Mouse (Mus musculus): ENCODE data around the gene Farp2. TPM values are rescaled to one million over a fixed set of nuclear protein-coding genes. Genes with fewer than 3 reads are reported as not detected.

The Farp2 gene
- total RNA-seq, 1 experiment, result 2.8 TPM

DNA sequence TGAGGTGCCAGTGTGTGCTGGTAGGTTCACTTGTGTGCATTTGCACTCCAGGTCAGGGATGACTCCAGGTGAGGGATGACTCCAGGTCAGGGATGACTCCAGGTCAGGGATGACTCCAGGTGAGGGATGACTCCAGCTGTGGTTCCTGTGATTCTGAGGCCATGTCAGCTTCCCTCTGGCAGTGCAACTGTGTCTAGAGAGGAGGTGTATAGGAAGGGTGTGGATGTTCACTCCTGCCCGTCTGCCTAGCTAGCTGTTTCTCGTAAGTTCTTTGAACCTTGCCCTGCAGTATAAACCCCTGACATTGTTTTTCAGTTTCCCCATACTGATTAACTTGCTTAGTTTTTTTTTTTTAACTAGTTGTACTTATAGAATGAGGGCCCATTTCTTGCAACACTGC, 9.6 kb downstream of the Farp2 start:
- no peak for TF ChIP-seq ZNF384 (IDR thresholded peaks at IDR 0.05; ENCODE audit: low read depth, low read length)
- no peak for TF ChIP-seq HCFC1 (IDR thresholded peaks at IDR 0.05; ENCODE audit: borderline replicate concordance, insufficient read depth, low read length)
- no peak for TF ChIP-seq MAFK (IDR thresholded peaks at IDR 0.05; ENCODE audit: insufficient read depth, low read depth, low read length)
- no peak for TF ChIP-seq CHD2 (IDR thresholded peaks at IDR 0.05; ENCODE audit: low read depth, low read length)
- TF ChIP-seq ZC3H11A (IDR thresholded peaks at IDR 0.05; ENCODE audit: borderline replicate concordance, low read depth, low read length), result no peak
- Histone ChIP-seq H3K4me1 (ENCODE audit: control insufficient read depth in 2 of 2, insufficient read depth in 2 of 2, low read length in 2 of 2, poor library complexity in 1 of 2) (no peaks in the 10 kb centered on the region), H3K4me3 (ENCODE audit: insufficient read depth in 1 of 2, low read depth in 1 of 2, low read length in 2 of 2, poor library complexity in 1 of 2, severe bottlenecking in 1 of 2) (no peak overlapping the region), H3K9me3 (ENCODE audit: control insufficient read depth, insufficient read depth, low read depth, low read length) (no peaks in the 10 kb centered on the region), H3K27ac (ENCODE audit: insufficient read depth, low read depth, low read length, poor library complexity, severe bottlenecking) (no peak overlapping the region), H3K9ac (ENCODE audit: insufficient read depth, low read depth, low read length, poor library complexity, severe bottlenecking) (no peak overlapping the region), H3K36me3 (ENCODE audit: control insufficient read depth, insufficient read depth, low read length, poor library complexity, severe bottlenecking) (no peaks in the 10 kb centered on the region)
- in situ Hi-C loops (cut with MboI; ENCODE audit: low sequenced_read_pairs in 2 of 2, unreplicated experiment in 2 of 2), result no loop called here
- DNase-seq (ENCODE audit: low read depth, low spot score), result no peak

DNA sequence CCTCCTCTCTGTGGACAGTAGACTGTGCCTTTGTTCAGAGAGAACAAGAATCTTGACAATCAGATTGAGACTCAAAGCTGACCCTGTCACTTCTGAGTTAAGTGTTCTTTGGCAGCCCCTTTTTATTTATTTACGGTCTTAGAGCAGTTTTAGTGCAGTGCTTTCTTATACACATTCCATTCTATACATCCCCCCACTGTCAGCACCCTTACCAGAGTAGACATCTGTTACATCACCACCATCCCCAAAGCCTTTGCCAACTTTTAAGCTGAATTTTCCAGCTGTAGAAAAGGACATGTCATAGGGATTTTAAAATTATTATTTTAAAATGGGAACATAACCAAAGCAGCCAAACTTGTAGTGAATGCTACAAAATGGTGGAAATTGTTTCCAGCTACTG, 10.4 kb downstream of the Farp2 start:
- no peak for DNase-seq (ENCODE audit: low read depth, low spot score)
- in situ Hi-C loops (cut with MboI; ENCODE audit: low sequenced_read_pairs in 2 of 2, unreplicated experiment in 2 of 2), result no loop called here

GRCm38 (mm10) chr1:93529801-93530200, 17.9 kb downstream of the Farp2 start:
- Histone ChIP-seq H3K9ac (ENCODE audit: insufficient read depth, low read depth, low read length, poor library complexity, severe bottlenecking) (no peak overlapping the region), H3K4me1 (ENCODE audit: control insufficient read depth in 2 of 2, insufficient read depth in 2 of 2, low read length in 2 of 2, poor library complexity in 1 of 2) (no peaks in the 10 kb centered on the region), H3K4me3 (ENCODE audit: insufficient read depth in 1 of 2, low read depth in 1 of 2, low read length in 2 of 2, poor library complexity in 1 of 2, severe bottlenecking in 1 of 2) (no peak overlapping the region), H3K36me3 (ENCODE audit: control insufficient read depth, insufficient read depth, low read length, poor library complexity, severe bottlenecking) (no peaks in the 10 kb centered on the region), H3K27ac (ENCODE audit: insufficient read depth, low read depth, low read length, poor library complexity, severe bottlenecking) (no peak overlapping the region), H3K9me3 (ENCODE audit: control insufficient read depth, insufficient read depth, low read depth, low read length) (no peaks in the 10 kb centered on the region)
- DNase-seq (ENCODE audit: low read depth, low spot score), result no peak
- TF ChIP-seq CHD2 (IDR thresholded peaks at IDR 0.05; ENCODE audit: low read depth, low read length) (no peak), ZC3H11A (IDR thresholded peaks at IDR 0.05; ENCODE audit: borderline replicate concordance, low read depth, low read length) (no peak)
- in situ Hi-C loops (cut with MboI; ENCODE audit: low sequenced_read_pairs in 2 of 2, unreplicated experiment in 2 of 2), result no loop called here

More for the DNA sequence above, 10.4 kb downstream of the Farp2 start:
- Histone ChIP-seq H3K36me3 (ENCODE audit: control insufficient read depth, insufficient read depth, low read length, poor library complexity, severe bottlenecking) (no peaks in the 10 kb centered on the region), H3K4me1 (ENCODE audit: control insufficient read depth in 2 of 2, insufficient read depth in 2 of 2, low read length in 2 of 2, poor library complexity in 1 of 2) (no peaks in the 10 kb centered on the region), H3K4me3 (ENCODE audit: insufficient read depth in 1 of 2, low read depth in 1 of 2, low read length in 2 of 2, poor library complexity in 1 of 2, severe bottlenecking in 1 of 2) (no peak overlapping the region), H3K9ac (ENCODE audit: insufficient read depth, low read depth, low read length, poor library complexity, severe bottlenecking) (no peak overlapping the region), H3K27ac (ENCODE audit: insufficient read depth, low read depth, low read length, poor library complexity, severe bottlenecking) (no peak overlapping the region), H3K9me3 (ENCODE audit: control insufficient read depth, insufficient read depth, low read depth, low read length) (no peaks in the 10 kb centered on the region)
- no peak for TF ChIP-seq HCFC1 (IDR thresholded peaks at IDR 0.05; ENCODE audit: borderline replicate concordance, insufficient read depth, low read length)

- Histone ChIP-seq H3K4me1 (ENCODE audit: control insufficient read depth in 2 of 2, insufficient read depth in 2 of 2, low read length in 2 of 2, poor library complexity in 1 of 2) (no peaks in the 10 kb centered on the region), H3K27ac (ENCODE audit: insufficient read depth, low read depth, low read length, poor library complexity, severe bottlenecking) (no peak overlapping the region), H3K36me3 (ENCODE audit: control insufficient read depth, insufficient read depth, low read length, poor library complexity, severe bottlenecking) (no peaks in the 10 kb centered on the region; the same call in 1 of the 2 replicates), H3K4me3 (ENCODE audit: insufficient read depth in 1 of 2, low read depth in 1 of 2, low read length in 2 of 2, poor library complexity in 1 of 2, severe bottlenecking in 1 of 2) (no peak overlapping the region), H3K9me3 (ENCODE audit: control insufficient read depth, insufficient read depth, low read depth, low read length) (no peaks in the 10 kb centered on the region), H3K9ac (ENCODE audit: insufficient read depth, low read depth, low read length, poor library complexity, severe bottlenecking) (no peak overlapping the region)
- in situ Hi-C loops (cut with MboI; ENCODE audit: low sequenced_read_pairs in 2 of 2, unreplicated experiment in 2 of 2), result no loop called here
- DNase-seq (ENCODE audit: low read depth, low spot score), result no peak
- no peak for TF ChIP-seq ZNF384 (IDR thresholded peaks at IDR 0.05; ENCODE audit: low read depth, low read length)
Observed at GRCm38 (mm10) chr1:93537227-93537626, 25.3 kb downstream of the Farp2 start.

DNA sequence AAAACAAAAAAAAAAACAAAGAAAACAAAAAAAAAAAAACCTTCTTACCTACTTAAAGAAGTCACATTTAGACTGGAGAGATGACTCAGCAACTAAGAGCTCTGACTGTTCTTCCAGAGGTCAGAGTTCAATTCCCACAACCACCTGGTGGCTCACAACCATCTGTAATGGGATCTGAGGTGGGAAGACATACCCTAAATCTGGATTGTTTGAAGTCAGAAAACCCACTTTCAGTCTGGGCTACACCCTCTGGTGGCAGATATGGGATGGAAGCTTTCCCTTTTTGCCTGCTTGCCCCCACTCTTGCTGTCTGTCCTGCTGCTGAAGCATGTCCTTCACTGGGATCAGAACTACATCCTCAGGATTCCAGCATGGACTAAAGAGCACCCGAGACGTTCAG, 31.3 kb downstream of the Farp2 start:
- TF ChIP-seq MAFK (IDR thresholded peaks at IDR 0.05; ENCODE audit: insufficient read depth, low read depth, low read length), result peak; percentile 64; the same call in 1 of the 2 replicates
- TF ChIP-seq CHD2 (IDR thresholded peaks at IDR 0.05; ENCODE audit: low read depth, low read length), result no peak
- no peak overlapping the region for H3K9ac ChIP-seq (ENCODE audit: insufficient read depth, low read depth, low read length, poor library complexity, severe bottlenecking)
- H3K27ac ChIP-seq (ENCODE audit: insufficient read depth, low read depth, low read length, poor library complexity, severe bottlenecking), result no peak overlapping the region
- DNase-seq (ENCODE audit: low read depth, low spot score), result peak; percentile 11
- no peaks in the 10 kb centered on the region for H3K9me3 ChIP-seq (ENCODE audit: control insufficient read depth, insufficient read depth, low read depth, low read length)
- in situ Hi-C loops (cut with MboI; ENCODE audit: low sequenced_read_pairs in 2 of 2, unreplicated experiment in 2 of 2), result no loop called here
- no peak overlapping the region for H3K4me3 ChIP-seq (ENCODE audit: insufficient read depth in 1 of 2, low read depth in 1 of 2, low read length in 2 of 2, poor library complexity in 1 of 2, severe bottlenecking in 1 of 2)
- peaks cover 0 to 3% of the 10 kb centered on the region in 2 experiments; a peak in 1 of 4 replicates for H3K4me1 ChIP-seq (ENCODE audit: control insufficient read depth in 2 of 2, insufficient read depth in 2 of 2, low read length in 2 of 2, poor library complexity in 1 of 2)
- H3K36me3 ChIP-seq (ENCODE audit: control insufficient read depth, insufficient read depth, low read length, poor library complexity, severe bottlenecking), result no peaks in the 10 kb centered on the region

Data from ES-E14 (cell line).